Mouse (Mus musculus) spleen, adult 2 months (tissue): ENCODE data around the gene Adamts17. TPM values are rescaled to one million over a fixed set of nuclear protein-coding genes. Genes with fewer than 3 reads are reported as not detected.

Experiments used
- DNase-seq, 2 experiments: peaks; one replicate each; pipeline versions ENCODE4 v3.0.0 to v3.0.0-alpha.2; 2012 to 2021; ENCODE audit warnings: low spot score in 2 of 2, low read depth in 1 of 2
- H3K27ac ChIP-seq: fragments of 200-500 bp; 2 replicates; pipeline ENCODE4 v1.5.1; 2012; ENCODE audit warnings: low read length, inconsistent platforms; ENCODE audit not compliant: insufficient read depth
- H3K27me3 ChIP-seq: fragments of 200-500 bp; 2 replicates; pipeline ENCODE4 v1.6.1; 2012; ENCODE audit warnings: mild to moderate bottlenecking, moderate library complexity, low read length, inconsistent platforms; ENCODE audit not compliant: control insufficient read depth, insufficient read depth
- H3K36me3 ChIP-seq: fragments of 200-500 bp; 2 replicates; pipeline ENCODE4 v1.6.1; 2012; ENCODE audit warnings: mild to moderate bottlenecking, low read length, inconsistent platforms; ENCODE audit not compliant: control insufficient read depth, insufficient read depth
- H3K4me1 ChIP-seq: fragments of 200-500 bp; 2 replicates; pipeline ENCODE4 v1.6.1; 2011; ENCODE audit warnings: inconsistent platforms; ENCODE audit not compliant: control insufficient read depth, insufficient read depth, insufficient read length
- H3K4me3 ChIP-seq: fragments of 200-500 bp; 2 replicates; pipeline ENCODE4 v1.5.1; 2011; ENCODE audit warnings: mild to moderate bottlenecking, inconsistent platforms; ENCODE audit not compliant: insufficient read depth, insufficient read length; ENCODE audit errors: extremely low read depth
- CTCF ChIP-seq: fragments of 200-500 bp; IDR thresholded peaks from 2 replicates; pipeline ENCODE4 v1.5.1; 2011; ENCODE audit warnings: mild to moderate bottlenecking, inconsistent platforms; ENCODE audit not compliant: insufficient read depth, insufficient read length, insufficient replicate concordance; ENCODE audit errors: extremely low read depth
- POLR2A ChIP-seq: fragments of 200-500 bp; IDR thresholded peaks from 2 replicates; pipeline ENCODE4 v1.6.1; 2011; ENCODE audit warnings: low read depth, low read length, inconsistent platforms
- WGBS: fragments of 180-500 bp; shearing (Covaris S2); methylation state at CpG from one replicate; pipeline ENCODE4 v1.1.7; 2018; 5-methylcytosine and 5-hydroxymethylcytosine counted together
- polyA plus RNA-seq: library from polyadenylated mRNA; depleted of rRNA; stranded (reverse); fragments of >200 nt; gene quantifications from 2 replicates; pipeline ENCODE4 v1.2.3, GENCODE M21; 2012

The Adamts17 gene
- polyA plus RNA-seq, 1 experiment = 0.29 TPM

DNA sequence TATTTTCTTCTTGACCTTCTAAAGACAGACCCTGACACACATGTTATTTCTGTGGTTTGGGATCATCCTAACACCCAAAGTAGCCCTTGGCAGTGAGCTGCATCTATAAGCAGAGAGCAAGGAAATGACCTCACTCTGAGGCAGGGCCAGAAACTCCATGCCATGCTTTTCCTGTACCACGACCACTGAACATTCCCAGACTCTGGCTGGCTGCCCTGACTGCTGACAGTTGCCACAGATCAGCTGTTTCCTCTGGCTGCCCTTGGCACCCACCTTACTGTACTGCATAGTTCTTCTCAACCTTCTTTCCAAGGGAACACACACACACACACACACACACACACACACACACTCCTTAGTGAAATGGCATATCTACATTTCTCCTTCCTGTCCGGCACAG, 116.4 kb downstream of the Adamts17 start:
- H3K27ac ChIP-seq = no peak overlapping the region
- 52% methylated on average over 2 of the region's 2 CpGs for WGBS
- H3K4me1 ChIP-seq = no peaks in the 10 kb centered on the region
- no peak for TF ChIP-seq POLR2A
- no peak overlapping the region for H3K4me3 ChIP-seq
- no peaks in the 10 kb centered on the region for H3K27me3 ChIP-seq
- no peak for DNase-seq
- H3K36me3 ChIP-seq = no peaks in the 10 kb centered on the region

DNA sequence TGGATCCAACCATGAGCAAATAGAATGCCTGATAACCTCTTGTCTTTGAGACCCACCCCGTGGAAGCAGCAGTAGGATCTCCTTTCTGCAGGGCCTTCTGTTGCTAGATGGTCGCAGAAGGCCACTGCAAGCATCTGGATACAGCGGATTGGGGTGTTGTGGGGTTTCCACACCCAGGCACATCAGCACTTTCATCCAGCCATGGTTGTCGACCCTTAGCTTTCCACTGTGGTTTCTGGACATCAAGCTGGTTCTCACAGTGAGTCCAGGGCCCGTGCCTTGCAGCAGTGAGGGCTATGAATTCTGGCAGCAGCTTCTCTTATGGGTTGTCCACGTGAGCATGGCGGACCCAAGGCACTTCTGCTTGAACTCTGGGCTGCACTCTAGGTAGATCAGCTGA, 118.2 kb downstream of the Adamts17 start:
- WGBS = 85% methylated on average over 7 of the region's 7 CpGs
- no peaks in the 10 kb centered on the region for H3K4me1 ChIP-seq
- no peak for DNase-seq
- TF ChIP-seq POLR2A (no peak), CTCF (no peak)
- no peaks in the 10 kb centered on the region for H3K27me3 ChIP-seq
- H3K4me3 ChIP-seq = no peak overlapping the region
- H3K36me3 ChIP-seq = no peaks in the 10 kb centered on the region
- H3K27ac ChIP-seq = no peak overlapping the region

DNA sequence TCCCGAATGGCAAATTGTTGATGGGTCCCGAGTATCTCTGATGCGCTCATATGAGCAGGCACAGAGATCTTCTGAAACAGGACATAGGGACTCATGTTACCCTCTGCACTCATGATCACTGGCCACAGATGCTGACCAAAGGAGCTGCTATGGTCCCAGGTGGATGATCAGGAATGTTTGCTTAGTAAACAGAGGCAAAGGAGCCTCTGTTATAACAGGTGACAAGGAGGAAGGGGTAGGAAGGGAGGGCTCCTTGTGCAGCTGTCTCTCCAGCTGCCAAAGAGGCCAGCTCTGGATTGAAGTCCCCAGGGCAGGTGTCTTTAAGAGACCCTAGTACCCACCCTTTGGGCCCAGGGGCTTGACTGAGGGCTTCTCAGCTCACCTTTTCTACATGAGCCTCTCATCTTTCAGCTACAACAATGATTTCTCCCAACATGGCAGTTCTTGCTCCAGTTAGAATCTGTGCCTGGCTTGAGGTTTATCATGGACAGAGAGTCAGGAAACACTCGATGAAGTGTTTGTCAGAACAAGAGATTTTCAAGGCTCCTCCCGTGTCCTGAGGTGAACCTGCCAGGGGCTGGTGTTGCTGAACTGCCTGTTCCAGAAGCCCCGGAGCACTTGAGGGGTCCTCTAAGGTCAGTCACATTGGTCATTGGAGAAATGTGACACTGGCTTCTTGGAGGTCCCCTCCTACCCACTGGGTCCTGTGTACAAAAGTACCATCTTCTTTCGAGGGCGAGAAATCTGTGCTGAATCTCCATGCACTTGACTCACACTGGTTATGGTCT, 120.9 kb downstream of the Adamts17 start:
- DNase-seq = no peak
- Histone ChIP-seq H3K27me3 (no peaks in the 10 kb centered on the region), H3K4me3 (no peak overlapping the region), H3K27ac (no peak overlapping the region), H3K36me3 (no peaks in the 10 kb centered on the region), H3K4me1 (no peaks in the 10 kb centered on the region)
- TF ChIP-seq CTCF = no peak
- no peak for TF ChIP-seq POLR2A
- 82% methylated on average over 8 of the region's 8 CpGs for WGBS

- Histone ChIP-seq H3K4me3 (no peak overlapping the region), H3K27me3 (no peaks in the 10 kb centered on the region), H3K36me3 (no peaks in the 10 kb centered on the region), H3K4me1 (no peaks in the 10 kb centered on the region), H3K27ac (no peak overlapping the region)
- DNase-seq = no peak
- WGBS = 92% methylated on average over 10 of the region's 10 CpGs
- TF ChIP-seq CTCF = no peak
- no peak for TF ChIP-seq POLR2A
Measured at GRCm38 (mm10) chr7:66962736-66963135, 123.2 kb downstream of the Adamts17 start.

DNA sequence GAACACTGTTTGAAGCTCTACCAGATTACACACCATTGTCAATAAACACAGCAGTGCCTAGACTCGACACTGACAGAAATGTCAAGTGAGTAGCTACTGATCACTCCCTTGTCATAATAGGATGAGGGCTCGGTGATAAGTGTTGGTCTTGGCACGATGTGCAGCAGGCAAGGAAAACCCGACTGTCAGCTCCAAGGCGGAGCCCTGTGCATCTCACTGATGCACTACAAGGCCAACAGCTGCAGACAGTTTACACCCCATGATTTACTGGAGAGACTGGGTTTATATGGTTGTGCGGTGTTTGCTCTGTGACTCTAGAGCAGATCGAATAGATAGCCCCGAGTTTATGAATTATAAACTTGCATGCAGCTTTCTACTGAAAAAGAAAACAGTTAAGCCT, 124.0 kb downstream of the Adamts17 start:
- Histone ChIP-seq H3K4me1 (no peaks in the 10 kb centered on the region), H3K27me3 (no peaks in the 10 kb centered on the region), H3K36me3 (no peaks in the 10 kb centered on the region), H3K27ac (no peak overlapping the region), H3K4me3 (no peak overlapping the region)
- DNase-seq = no peak
- TF ChIP-seq POLR2A (no peak), CTCF (no peak)
- 87% methylated on average over 8 of the region's 8 CpGs for WGBS

DNA sequence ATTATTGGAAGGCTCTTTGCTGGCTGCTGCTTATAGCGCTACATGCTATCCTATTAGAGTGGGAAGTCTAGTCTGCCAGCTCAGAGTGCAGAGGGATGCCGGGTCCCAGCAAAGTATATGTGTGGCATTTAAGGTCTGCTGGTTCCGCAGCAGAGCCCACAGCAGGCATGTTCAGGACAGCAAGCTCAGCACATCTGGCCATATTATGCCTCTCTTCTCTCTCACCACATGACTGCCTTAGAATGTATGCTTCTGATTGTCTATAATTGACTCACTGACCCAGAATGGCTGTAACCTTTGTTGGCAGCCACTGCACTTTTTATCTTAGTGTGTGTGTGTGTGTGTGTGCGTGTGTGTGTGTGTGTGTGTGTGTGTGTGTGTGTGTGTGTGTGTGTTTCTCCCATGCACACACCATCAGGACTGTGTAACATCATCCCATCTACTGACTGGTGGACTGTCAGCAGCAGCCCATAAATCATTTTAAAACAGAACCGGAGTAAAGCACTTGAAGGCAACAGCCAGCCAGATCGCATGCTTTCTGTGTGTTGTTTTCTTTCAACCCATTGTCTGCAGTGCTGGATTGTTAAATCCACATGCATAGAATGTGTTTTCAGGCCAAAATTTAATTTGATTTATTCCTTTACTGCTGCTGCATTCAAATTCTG, 127.1 kb downstream of the Adamts17 start:
- Histone ChIP-seq H3K4me1 (no peaks in the 10 kb centered on the region), H3K4me3 (no peak overlapping the region), H3K36me3 (no peaks in the 10 kb centered on the region), H3K27me3 (no peaks in the 10 kb centered on the region), H3K27ac (no peak overlapping the region)
- TF ChIP-seq CTCF = no peak
- TF ChIP-seq POLR2A = no peak
- DNase-seq = no peak
- WGBS = 82% methylated on average over 6 of the region's 6 CpGs
